Mouse (Mus musculus) forebrain, embryonic 15.5 days (tissue): ENCODE data around the gene Tuba3a. TPM values are rescaled to one million over a fixed set of nuclear protein-coding genes. Genes with fewer than 3 reads are reported as not detected.

Experiments used
- ATAC-seq: fragments of 200-750 bp; cut with Nextera tagmentation; replicated peaks from 2 replicates; pipeline ENCODE4 v1.8.0; 2017; ENCODE audit warnings: mild to moderate bottlenecking, moderate TSS enrichment, moderate library complexity
- H3K27ac ChIP-seq: fragments of 300-500 bp; sonication (generic); replicated peaks from 2 replicates; pipeline ENCODE4 v1.5.1; 2015; ENCODE audit warnings: mild to moderate bottlenecking, inconsistent platforms
- H3K27me3 ChIP-seq: fragments of 300-500 bp; sonication (generic); 2 replicates; pipeline ENCODE4 v1.6.1; 2015; ENCODE audit warnings: inconsistent platforms
- H3K36me3 ChIP-seq: fragments of 300-500 bp; sonication (generic); 2 replicates; pipeline ENCODE4 v1.6.1; 2015; ENCODE audit warnings: mild to moderate bottlenecking, inconsistent platforms
- H3K4me1 ChIP-seq: fragments of 300-500 bp; sonication (generic); 2 replicates; pipeline ENCODE4 v1.6.1; 2015; ENCODE audit warnings: inconsistent platforms
- H3K4me2 ChIP-seq: fragments of 300-500 bp; sonication (generic); replicated peaks from 2 replicates; pipeline ENCODE4 v1.6.1; 2015; ENCODE audit warnings: mild to moderate bottlenecking, inconsistent platforms
- H3K4me3 ChIP-seq: fragments of 300-500 bp; sonication (generic); 2 replicates; pipeline ENCODE4 v1.5.1; 2015; ENCODE audit warnings: mild to moderate bottlenecking, inconsistent platforms
- H3K9ac ChIP-seq: fragments of 300-500 bp; sonication (generic); replicated peaks from 2 replicates; pipeline ENCODE4 v1.6.1; 2015; ENCODE audit warnings: mild to moderate bottlenecking, inconsistent platforms
- H3K9me3 ChIP-seq: fragments of 300-500 bp; sonication (generic); 2 replicates; pipeline ENCODE4 v1.6.1; 2016; ENCODE audit warnings: inconsistent platforms
- WGBS: fragments of 180-500 bp; shearing (Covaris S2); methylation state at CpG from one replicate; pipeline ENCODE4 v1.1.7; 2015; ENCODE audit warnings: mixed read lengths; 5-methylcytosine and 5-hydroxymethylcytosine counted together
- polyA plus RNA-seq: library from polyadenylated mRNA; unstranded; fragments of >200 nt; fragmentation: Nextera tagmentation; extraction: Ambion mirVana; gene quantifications from 2 replicates; pipeline ENCODE4 v1.2.1, GENCODE M21; 2015

Tuba3a gene
- polyA plus RNA-seq, 1 experiment from 2014 or later = not detected

DNA sequence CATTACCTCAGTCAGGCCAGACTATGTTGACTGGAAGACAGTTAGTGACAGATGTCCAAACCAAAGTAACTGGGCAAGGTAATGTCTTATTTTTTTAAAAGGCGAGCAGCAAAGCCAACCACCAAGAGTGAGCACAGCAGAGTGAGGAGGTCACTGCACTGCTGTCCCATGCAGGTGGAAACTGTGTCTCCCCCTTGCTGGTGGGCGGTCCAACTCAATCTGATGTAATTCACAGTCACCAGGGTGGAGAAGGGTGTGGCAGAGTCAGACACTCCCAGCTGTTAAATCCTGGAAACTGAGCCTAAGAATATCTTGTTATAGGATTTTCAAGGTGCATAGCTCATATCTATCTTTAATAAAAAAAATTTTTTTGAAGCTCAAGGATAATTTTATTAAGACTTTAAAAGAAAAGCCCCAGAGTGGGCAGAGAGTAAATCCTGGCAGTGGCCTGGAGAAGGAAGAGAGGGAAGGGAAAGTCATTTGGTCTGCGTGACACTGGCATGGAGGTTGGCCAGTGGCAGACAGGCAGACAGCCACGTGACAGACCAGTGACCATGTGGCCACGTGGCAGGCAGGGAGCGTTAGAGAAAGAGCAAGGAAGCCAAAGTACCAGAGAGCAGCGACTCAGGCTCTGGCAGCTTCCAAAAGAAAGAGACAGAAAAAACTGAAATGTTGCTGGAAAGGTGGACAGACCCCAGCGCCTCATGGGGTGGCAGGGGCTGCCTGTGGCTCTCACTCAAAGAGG, 29.4 kb downstream of the Tuba3a start:
- 77% methylated on average over 8 of the region's 8 CpGs for WGBS

DNA sequence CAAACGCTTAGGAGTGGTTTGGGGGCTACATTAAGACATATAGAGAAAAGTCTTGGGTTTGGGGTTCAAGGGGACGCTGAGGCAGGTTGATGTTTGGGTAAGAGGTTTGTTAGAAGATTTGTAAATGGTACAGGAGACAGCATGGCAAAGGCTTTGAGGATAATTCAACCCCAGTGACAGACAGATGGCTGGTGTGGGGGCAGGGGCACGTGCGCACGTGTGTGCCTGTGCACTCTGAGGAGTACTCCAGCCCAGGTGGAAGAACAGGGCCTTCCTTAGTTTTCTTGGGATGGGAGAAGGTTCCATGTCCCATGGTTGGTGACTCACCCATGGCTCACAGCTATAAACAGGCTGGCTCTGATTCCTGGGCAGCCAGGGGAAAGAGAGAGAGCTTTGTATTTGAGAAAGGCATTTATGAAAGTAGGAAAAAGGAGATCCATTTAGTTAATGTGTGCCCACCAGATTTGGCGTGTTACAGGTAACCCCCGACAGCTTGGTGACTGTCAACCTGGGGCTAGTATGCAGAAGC, 30.3 kb downstream of the Tuba3a start:
- no peak overlapping the region for H3K4me3 ChIP-seq
- no peaks in the 10 kb centered on the region for H3K27me3 ChIP-seq
- H3K4me2 ChIP-seq = no peak overlapping the region
- 87% methylated on average over 7 of the region's 7 CpGs for WGBS
- H3K36me3 ChIP-seq = no peaks in the 10 kb centered on the region
- no peaks in the 10 kb centered on the region for H3K4me1 ChIP-seq
- H3K9ac ChIP-seq = no peak overlapping the region
- no peak for ATAC-seq
- no peaks in the 10 kb centered on the region for H3K9me3 ChIP-seq
- H3K27ac ChIP-seq = no peak overlapping the region

More for the DNA sequence above, 29.4 kb downstream of the Tuba3a start:
- no peaks in the 10 kb centered on the region for H3K4me1 ChIP-seq
- H3K27me3 ChIP-seq = no peaks in the 10 kb centered on the region
- H3K4me2 ChIP-seq = no peak overlapping the region
- no peak overlapping the region for H3K4me3 ChIP-seq
- no peak overlapping the region for H3K9ac ChIP-seq
- H3K36me3 ChIP-seq = no peaks in the 10 kb centered on the region
- no peaks in the 10 kb centered on the region for H3K9me3 ChIP-seq
- no peak for ATAC-seq
- H3K27ac ChIP-seq = no peak overlapping the region

DNA sequence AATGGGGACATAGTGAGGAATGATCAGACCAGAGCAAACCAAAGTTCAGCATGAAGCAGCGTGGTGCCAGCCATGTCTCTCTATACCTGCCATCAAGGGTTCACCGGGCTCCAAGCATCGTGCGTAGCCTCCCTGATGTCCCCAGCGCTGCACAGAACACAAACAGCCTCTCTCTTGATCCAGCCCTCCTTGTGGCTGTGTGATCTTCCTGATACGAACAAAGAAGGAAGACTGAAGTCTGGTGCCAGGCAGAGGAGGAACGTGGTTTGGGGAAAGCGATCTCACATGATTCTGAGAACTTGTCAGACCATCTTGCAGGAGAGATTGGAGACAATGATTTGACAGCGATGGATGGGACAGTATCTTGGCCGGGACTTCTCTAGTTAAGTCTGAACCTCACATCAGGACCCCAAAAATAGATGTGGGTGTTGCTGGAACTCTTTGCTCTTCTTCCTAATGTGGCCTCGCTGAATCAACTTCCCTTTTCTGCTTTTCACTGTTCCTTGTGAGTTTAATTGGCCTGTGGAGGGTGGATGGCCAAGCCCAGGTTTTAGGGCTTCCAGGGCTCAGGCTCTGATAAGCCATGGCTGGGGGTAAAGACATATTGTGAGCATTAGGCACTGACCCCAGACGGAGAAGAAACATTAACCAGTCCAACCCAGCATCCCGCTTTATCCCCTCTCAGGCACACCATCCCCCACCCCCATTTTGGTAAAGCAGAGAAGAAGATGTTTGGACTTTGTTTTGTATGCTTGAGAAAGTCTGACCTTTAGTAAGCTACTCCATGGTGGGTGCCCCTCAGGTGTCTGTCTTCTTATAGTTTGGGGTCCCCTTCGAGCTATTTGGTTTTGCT, 31.8 kb downstream of the Tuba3a start:
- no peak for ATAC-seq
- H3K9me3 ChIP-seq = no peaks in the 10 kb centered on the region
- no peaks in the 10 kb centered on the region for H3K27me3 ChIP-seq
- 78% methylated on average over 14 of the region's 14 CpGs for WGBS
- H3K36me3 ChIP-seq = no peaks in the 10 kb centered on the region
- H3K9ac ChIP-seq = no peak overlapping the region
- no peak overlapping the region for H3K27ac ChIP-seq
- no peak overlapping the region for H3K4me3 ChIP-seq
- H3K4me1 ChIP-seq = no peaks in the 10 kb centered on the region
- no peak overlapping the region for H3K4me2 ChIP-seq

DNA sequence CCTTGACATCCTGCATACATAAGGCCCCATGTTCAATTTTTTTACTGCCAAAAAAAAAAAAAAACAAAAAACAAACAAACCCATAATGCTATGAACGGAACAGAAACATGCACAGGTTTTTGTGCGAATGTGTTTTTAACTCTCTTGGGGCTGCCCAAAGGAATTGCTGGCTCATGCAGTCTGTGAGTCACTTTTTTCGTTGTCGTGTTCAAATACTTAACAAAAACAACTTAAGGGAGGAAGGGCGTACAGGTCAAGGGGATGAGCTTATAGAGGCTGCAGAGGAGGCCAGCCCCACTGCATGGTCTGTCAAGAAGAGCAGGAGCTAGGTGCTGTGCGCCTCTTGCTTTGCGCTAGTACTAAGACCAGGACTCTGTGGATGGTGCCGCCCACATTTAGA, 33.1 kb downstream of the Tuba3a start:
- H3K9me3 ChIP-seq = no peaks in the 10 kb centered on the region
- WGBS = 94% methylated on average over 8 of the region's 8 CpGs
- ATAC-seq = no peak

DNA sequence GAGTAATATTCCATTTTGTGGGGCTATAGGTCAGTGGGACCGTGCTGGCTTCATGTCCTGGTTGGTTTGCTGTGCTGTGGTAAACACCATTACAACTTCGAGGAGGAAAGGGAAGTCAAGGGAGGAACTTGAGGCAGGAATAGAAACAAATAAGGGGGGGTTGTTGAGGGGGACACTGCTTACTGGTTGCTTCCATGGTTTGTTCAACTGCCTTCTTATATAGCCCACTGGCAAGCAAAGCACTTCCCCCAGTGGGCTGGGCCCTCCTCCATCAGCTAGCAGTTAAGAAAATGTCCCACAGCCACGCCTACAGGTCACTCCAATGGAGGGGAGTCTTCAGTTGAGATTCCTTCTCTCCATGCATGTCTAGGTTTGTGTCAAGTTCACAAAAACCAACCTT, 33.6 kb downstream of the Tuba3a start:
- no peaks in the 10 kb centered on the region for H3K9me3 ChIP-seq
- no peak overlapping the region for H3K4me2 ChIP-seq
- no peak for ATAC-seq
- no peak overlapping the region for H3K27ac ChIP-seq
- H3K4me1 ChIP-seq = no peaks in the 10 kb centered on the region
- 85% methylated on average over 3 of the region's 3 CpGs for WGBS
- H3K36me3 ChIP-seq = no peaks in the 10 kb centered on the region
- no peak overlapping the region for H3K9ac ChIP-seq
- H3K4me3 ChIP-seq = no peak overlapping the region
- no peaks in the 10 kb centered on the region for H3K27me3 ChIP-seq

More for the DNA sequence above, 33.1 kb downstream of the Tuba3a start:
- Histone ChIP-seq H3K27me3 (no peaks in the 10 kb centered on the region), H3K36me3 (no peaks in the 10 kb centered on the region), H3K4me1 (no peaks in the 10 kb centered on the region), H3K4me3 (no peak overlapping the region), H3K9ac (no peak overlapping the region), H3K27ac (no peak overlapping the region), H3K4me2 (no peak overlapping the region)

DNA sequence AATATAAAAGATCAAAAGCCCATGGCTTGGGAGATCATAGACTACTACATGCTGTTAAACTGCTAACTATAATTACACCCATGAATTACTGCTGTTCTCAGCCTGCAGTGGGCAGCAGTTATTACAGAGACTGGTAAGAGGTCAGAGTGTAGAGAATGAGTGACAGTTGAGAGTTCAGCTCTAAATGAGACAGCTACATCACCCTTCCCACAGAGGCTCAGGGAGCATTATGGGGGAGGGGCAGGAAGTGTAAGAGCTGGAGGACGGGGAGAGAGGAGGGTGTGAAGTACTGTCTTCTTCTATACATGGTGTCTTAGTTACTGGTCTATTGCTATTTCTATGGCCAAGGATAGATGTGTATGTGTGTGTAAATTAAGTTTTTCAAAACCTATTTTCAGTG, 41.3 kb downstream of the Tuba3a start:
- Histone ChIP-seq H3K4me1 (no peaks in the 10 kb centered on the region), H3K4me3 (no peak overlapping the region), H3K4me2 (no peak overlapping the region), H3K27me3 (no peaks in the 10 kb centered on the region), H3K27ac (no peak overlapping the region), H3K36me3 (no peaks in the 10 kb centered on the region), H3K9me3 (no peaks in the 10 kb centered on the region), H3K9ac (no peak overlapping the region)
- no peak for ATAC-seq
- 44% methylated on average over 1 of the region's 1 CpGs for WGBS

DNA sequence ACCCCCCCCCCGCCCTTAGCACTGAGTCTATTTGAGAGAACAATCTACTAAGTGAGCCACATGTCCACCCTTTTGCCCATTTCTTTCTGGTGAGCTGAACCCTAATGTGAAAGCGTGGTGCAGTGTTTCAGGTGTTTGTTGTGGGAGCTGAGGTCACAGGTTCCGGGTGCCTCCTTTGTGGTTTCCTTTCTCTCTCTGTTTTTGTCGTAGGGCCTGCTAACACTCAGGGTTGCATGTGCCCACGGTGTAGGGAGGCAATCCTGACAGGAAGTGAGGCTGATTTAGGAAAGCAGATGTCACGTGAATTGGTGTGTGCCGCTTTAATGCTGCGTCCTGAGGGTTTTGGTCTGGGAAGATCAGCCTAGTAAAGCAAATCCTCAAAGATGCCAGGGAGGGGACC, 44.3 kb downstream of the Tuba3a start:
- no peak overlapping the region for H3K4me3 ChIP-seq
- H3K9ac ChIP-seq = no peak overlapping the region
- H3K4me1 ChIP-seq = no peaks in the 10 kb centered on the region
- ATAC-seq = no peak
- no peak overlapping the region for H3K4me2 ChIP-seq
- no peaks in the 10 kb centered on the region for H3K9me3 ChIP-seq
- no peak overlapping the region for H3K27ac ChIP-seq
- no peaks in the 10 kb centered on the region for H3K27me3 ChIP-seq
- 88% methylated on average over 8 of the region's 8 CpGs for WGBS
- no peaks in the 10 kb centered on the region for H3K36me3 ChIP-seq

DNA sequence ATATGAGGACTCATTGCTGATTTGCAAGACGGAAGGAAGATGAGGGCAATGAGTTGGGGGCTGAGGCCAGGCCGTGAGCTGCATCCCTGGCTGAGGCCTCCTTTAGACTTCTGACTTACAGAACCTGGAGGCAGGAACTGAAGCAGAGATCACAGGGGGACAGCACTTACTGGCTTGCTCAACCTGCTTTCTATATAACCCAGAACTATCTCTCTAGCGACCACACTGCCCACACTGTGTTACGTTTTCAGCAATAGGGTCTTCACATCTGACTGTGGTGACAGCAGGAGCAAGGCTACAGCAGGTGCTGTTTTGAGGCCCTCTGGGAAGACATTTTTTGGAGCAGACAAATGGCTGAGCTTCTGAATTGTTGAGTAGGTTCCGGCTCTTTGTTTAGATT, 45.2 kb downstream of the Tuba3a start:
- 86% methylated on average over 5 of the region's 5 CpGs for WGBS
- no peak for ATAC-seq
- no peaks in the 10 kb centered on the region for H3K9me3 ChIP-seq
- no peaks in the 10 kb centered on the region for H3K4me1 ChIP-seq
- no peak overlapping the region for H3K27ac ChIP-seq
- H3K27me3 ChIP-seq = no peaks in the 10 kb centered on the region
- no peak overlapping the region for H3K4me2 ChIP-seq
- H3K9ac ChIP-seq = no peak overlapping the region
- no peak overlapping the region for H3K4me3 ChIP-seq
- no peaks in the 10 kb centered on the region for H3K36me3 ChIP-seq

DNA sequence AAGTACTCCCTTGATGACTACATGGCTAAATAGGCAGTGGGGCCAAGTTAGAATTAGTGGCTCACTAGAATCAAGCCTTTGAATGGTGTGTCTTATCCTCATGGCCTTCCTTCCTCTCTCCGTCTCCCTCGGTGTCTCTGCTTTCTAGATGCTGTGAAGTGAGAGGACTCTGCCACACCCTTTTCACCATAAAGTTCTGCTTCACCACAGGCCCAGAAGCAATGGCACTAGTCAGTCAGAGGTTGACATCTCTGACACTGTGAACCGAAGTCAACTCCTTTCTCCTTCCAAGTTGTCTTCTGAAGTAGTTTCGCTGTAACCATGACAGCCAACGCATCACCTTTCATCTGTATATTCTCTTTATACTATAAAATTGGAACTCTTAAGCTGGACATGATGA, 46.3 kb downstream of the Tuba3a start:
- Histone ChIP-seq H3K4me2 (no peak overlapping the region), H3K27me3 (no peaks in the 10 kb centered on the region), H3K36me3 (no peaks in the 10 kb centered on the region), H3K4me1 (no peaks in the 10 kb centered on the region), H3K27ac (no peak overlapping the region), H3K9ac (no peak overlapping the region), H3K4me3 (no peak overlapping the region), H3K9me3 (no peaks in the 10 kb centered on the region)
- ATAC-seq = no peak
- WGBS = 94% methylated on average over 5 of the region's 5 CpGs

DNA sequence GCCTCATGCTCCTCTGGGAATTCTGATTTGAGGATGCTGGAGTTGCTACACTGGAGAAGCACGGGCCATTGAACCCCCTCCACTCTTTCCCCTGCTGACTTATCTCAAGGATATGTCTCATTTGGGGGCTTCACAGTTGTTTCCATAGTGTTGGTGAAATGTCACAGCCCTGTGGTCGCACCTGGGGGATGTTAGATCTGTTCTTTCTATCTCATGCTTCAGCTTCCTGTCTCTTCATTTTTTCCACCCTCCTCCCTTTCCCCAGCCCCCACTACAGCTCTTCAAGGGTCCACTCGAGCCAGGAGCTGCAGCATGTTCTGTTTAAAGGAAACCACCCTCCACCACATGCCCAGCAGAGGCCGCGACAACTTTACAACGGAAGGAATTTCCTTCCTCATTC, 47.4 kb downstream of the Tuba3a start:
- H3K9ac ChIP-seq = no peak overlapping the region
- H3K27me3 ChIP-seq = no peaks in the 10 kb centered on the region
- no peaks in the 10 kb centered on the region for H3K36me3 ChIP-seq
- ATAC-seq = no peak
- no peak overlapping the region for H3K4me2 ChIP-seq
- H3K27ac ChIP-seq = no peak overlapping the region
- no peaks in the 10 kb centered on the region for H3K4me1 ChIP-seq
- H3K4me3 ChIP-seq = no peak overlapping the region
- H3K9me3 ChIP-seq = no peaks in the 10 kb centered on the region
- WGBS = 84% methylated on average over 6 of the region's 6 CpGs

DNA sequence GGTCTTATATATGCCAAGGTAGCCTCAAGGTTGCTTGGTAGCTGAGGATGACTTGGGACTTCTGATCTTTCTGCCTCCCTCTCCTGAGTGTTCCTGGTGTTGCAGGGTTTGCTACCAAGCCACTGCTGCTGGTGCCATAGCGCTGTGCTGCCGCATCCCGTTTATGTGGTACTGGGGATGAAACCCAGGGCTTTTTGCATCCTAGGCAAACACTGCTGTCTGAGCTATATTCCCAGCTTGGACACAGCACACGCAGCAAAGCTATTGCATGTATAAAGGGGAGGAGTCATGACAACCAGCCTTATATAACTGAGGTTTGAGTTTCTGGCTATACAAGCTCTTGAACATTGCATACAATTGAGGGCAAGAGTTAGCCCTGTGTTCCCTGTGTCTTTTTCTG, 48.4 kb downstream of the Tuba3a start:
- Histone ChIP-seq H3K27me3 (no peaks in the 10 kb centered on the region), H3K4me2 (no peak overlapping the region), H3K4me1 (no peaks in the 10 kb centered on the region), H3K27ac (no peak overlapping the region), H3K9me3 (no peaks in the 10 kb centered on the region), H3K36me3 (no peaks in the 10 kb centered on the region), H3K9ac (no peak overlapping the region), H3K4me3 (no peak overlapping the region)
- no peak for ATAC-seq
- 92% methylated on average over 4 of the region's 4 CpGs for whole genome bisulfite sequencing

DNA sequence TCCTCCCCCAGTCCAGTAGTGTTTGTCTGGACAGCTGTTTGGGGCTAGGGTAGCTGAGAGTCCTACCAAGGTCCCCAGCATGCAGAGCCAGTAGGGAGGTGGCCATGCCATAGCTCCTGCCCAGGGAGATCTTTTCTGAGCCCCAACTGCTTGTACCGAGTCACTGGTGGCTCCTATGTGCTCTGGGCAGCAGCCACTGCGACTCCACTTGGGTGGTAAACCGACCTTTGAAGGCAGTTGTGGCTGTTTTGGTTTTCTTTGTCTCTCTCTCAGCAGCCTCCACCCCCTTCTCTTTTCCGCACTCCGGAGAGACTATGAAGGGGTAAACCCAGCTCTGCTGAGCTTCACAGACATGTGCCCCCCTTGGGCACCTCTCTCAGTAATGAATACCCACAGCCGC, 49.1 kb downstream of the Tuba3a start, which contains the start of gene Cd27:
Cd27 (minus strand) TSS at position 229 of the 400 bp plus-strand sequence.
- no peak within 1 kb of the TSS for H3K4me2 ChIP-seq
- 25% methylated on average over 6 of the region's 6 CpGs for WGBS
- no peak for ATAC-seq
- no peaks in the 10 kb centered on the region for H3K36me3 ChIP-seq
- no peak within 1 kb of the TSS for H3K4me3 ChIP-seq
- peaks cover 3% of the 10 kb centered on the region for H3K4me1 ChIP-seq
- no peak within 1 kb of the TSS for H3K9ac ChIP-seq
- H3K9me3 ChIP-seq = no peaks in the 10 kb centered on the region
- H3K27me3 ChIP-seq = no peaks in the 10 kb centered on the region
- no peak within 1 kb of the TSS for H3K27ac ChIP-seq
